In the genomic region with DNA sequence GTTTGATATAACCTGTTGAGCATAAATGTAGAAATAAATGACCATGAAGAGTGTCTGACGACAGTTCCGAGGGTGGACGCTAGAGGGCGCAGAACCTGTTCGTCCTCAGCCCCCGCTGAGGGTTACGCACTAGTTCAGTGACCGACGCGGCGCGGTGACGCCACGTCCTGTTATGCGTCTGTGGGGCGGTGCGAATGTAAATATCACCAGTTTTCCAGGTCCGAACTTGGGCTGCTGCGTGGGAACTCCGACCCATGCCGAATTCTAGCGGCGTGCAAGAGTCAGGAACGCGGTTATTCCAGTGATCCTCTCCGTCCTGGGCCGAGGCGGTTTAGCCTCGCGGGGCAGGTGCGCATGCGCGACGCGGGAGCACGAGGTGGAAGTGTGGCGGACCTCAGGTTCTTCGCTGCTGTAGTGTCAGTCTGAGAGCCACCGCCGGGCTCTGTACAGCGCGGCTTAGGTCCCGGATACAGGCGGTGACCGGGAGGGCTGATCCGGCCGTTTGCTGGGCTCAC, we compare ENCODE assay signal across 8 mouse cellular contexts. TPM values are rescaled to one million over a fixed set of nuclear protein-coding genes. Genes with fewer than 3 reads are reported as not detected.
DNase-seq lines count a peak whose midpoint lies in the region; TF ChIP-seq lines count a peak whose summit lies in the region.

A gene (plus strand): TSS at position 203 of the 515 bp plus-strand sequence.

- intact Hi-C loops in gastrocnemius, adult 2 months (cut with DNase I): loop anchor here (2.0 to 10.0 kb wide), 2 partner anchors 93 to 265 kb away; a partner anchor contains a TSS

- peaks cover 24% of the 10 kb centered on the region for H3K36me3 ChIP-seq in megakaryocyte, embryonic 14.5 days (replicated peaks; ENCODE audit: low read length)

- TF ChIP-seq CTCF in gastrocnemius, adult 2 months (IDR thresholded peaks at IDR 0.05): peak; percentile 95

- H3K4me3 ChIP-seq in gastrocnemius, adult 2 months: peak within 1 kb of the TSS; percentile 82
- peak within 1 kb of the TSS; percentile 97 for H3K4me3 ChIP-seq in megakaryocyte, embryonic 14.5 days (replicated peaks)

- peaks cover 10% of the 10 kb centered on the region for H3K9me3 ChIP-seq in megakaryocyte, embryonic 14.5 days

- H3K4me1 ChIP-seq in megakaryocyte, embryonic 14.5 days: peaks cover 32% of the 10 kb centered on the region

- peak within 1 kb of the TSS; percentile 99 for H3K27ac ChIP-seq in gastrocnemius, adult 2 months

- peak; percentile 86 for DNase-seq in WW6 (ENCODE audit: low read depth, low spot score)
- DNase-seq in cerebellum, postnatal 4 days (ENCODE audit: low spot score in 2 of 2): peak; percentile 96 to 97
- DNase-seq in gastrocnemius, adult 2 months: peak; percentile 96
- peak; percentile 97 for DNase-seq in hindlimb bud, embryonic 11.5 days (ENCODE audit: extremely low spot score, low read depth, low spot score)
- peak; percentile 92 to 98 for DNase-seq in left cerebral cortex, adult 8-10 months (ENCODE audit: low spot score in 2 of 2)
- peak; percentile 96 for DNase-seq in right cerebral cortex, postnatal 10 days (ENCODE audit: low spot score in 2 of 2)
- DNase-seq in urinary bladder, postnatal 25 days (ENCODE audit: low spot score): peak; percentile 97

- no peaks in the 10 kb centered on the region for H3K27me3 ChIP-seq in megakaryocyte, embryonic 14.5 days (replicated peaks)

RNA-seq across cellular contexts. Expression of the gene that starts here (rescaled TPM):
- 10 to 100 TPM; 24.2 to 31.5 TPM for total RNA-seq in gastrocnemius, adult 2 months (2021)
- 10 to 100 TPM; 25.1 to 31.7 (median 29.3) TPM for total RNA-seq in left cerebral cortex, adult 8-10 months (2022)
- polyA plus RNA-seq in megakaryocyte, embryonic 14.5 days (2012; ENCODE audit: insufficient read depth, low replicate concordance): 1.2 TPM in 1 of 2 replicates, not detected in the other

Comparison
In these comparisons a context has a peak if more than half of its experiments do, and no peak if none do; other contexts are left out.
1. Peak in every context shown above with its lines: DNase-seq, H3K4me3 ChIP-seq and H3K27ac ChIP-seq.